Mouse (Mus musculus): ENCODE measurements around the gene Emc4. TPM values are rescaled to one million over a fixed set of nuclear protein-coding genes. Genes with fewer than 3 reads are reported as not detected.

Emc4 gene
- polyA plus RNA-seq, 1 experiment from 2014 or later, result 56.6 TPM

DNA sequence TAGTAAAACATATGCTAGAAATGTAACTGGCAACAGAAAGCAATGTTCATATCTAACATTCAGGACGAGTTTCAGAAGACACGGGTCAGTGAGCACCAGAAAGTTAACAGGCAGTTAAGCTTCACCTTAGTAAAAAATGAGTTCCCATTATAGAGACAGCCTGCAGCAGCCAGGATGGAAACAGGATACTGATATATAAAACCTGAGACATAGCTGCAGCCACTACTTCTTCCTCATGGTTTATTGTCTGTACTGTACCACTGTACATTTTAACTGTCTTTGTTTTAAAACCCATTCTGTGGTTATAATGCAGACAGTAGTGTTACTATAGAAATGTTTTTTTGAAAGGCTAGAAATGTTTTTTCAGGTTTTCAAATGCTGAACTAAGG is 7.1 kb downstream of the Emc4 start:
- Histone ChIP-seq H3K4me3 (ENCODE audit: inconsistent target) (no peak overlapping the region), H3K27ac (no peak overlapping the region), H3K79me2 (ENCODE audit: inconsistent target) (peaks cover 18% of the 10 kb centered on the region), H3K36me3 (ENCODE audit: inconsistent target) (peaks cover 78% of the 10 kb centered on the region)
- 95% methylated on average over 2 of the region's 2 CpGs for WGBS (ENCODE audit: missing documents)

DNA sequence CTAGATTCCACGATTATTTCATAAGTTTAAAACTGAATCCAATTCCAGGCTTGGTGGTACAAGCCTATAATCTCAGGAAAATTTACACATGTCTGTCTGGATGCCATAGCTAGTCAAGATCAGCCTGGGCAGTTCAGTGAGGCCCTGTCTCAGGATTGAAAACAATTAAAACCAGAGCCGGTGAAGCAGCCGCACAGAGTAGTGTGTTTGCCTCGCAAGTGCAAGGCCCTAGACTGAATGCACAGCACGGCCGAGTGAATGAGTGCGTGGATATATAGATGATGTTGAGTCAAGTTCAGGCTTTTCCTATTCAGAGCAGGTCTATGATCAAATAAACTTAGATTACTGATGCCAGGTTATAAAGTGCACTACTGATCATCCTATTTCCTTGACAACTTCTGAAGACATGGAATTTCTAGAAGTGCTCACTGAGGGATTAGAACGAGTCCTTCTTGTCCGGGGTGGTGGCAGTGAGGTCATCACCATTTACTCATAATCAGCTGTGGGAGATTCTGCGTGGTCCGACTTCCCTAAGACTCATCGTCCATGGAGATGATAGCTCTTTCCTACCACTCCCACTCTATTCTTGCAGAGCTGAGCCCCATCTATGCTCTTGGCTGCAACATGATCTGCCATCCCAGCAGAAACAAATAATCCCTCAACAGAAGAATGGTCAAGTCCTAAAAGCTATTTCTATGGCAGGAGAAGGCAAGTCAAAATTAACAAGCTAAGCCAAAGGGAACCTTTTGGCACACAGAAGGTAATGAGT is 7.6 kb downstream of the Emc4 start:
- Histone ChIP-seq H3K36me3 (ENCODE audit: inconsistent target) (peaks cover 83% of the 10 kb centered on the region), H3K27ac (no peak overlapping the region), H3K4me3 (ENCODE audit: inconsistent target) (no peak overlapping the region), H3K79me2 (ENCODE audit: inconsistent target) (peaks cover 12% of the 10 kb centered on the region; the same call in 1 of the 2 replicates)
- 91% methylated on average over 12 of the region's 12 CpGs for WGBS (ENCODE audit: missing documents)

DNA sequence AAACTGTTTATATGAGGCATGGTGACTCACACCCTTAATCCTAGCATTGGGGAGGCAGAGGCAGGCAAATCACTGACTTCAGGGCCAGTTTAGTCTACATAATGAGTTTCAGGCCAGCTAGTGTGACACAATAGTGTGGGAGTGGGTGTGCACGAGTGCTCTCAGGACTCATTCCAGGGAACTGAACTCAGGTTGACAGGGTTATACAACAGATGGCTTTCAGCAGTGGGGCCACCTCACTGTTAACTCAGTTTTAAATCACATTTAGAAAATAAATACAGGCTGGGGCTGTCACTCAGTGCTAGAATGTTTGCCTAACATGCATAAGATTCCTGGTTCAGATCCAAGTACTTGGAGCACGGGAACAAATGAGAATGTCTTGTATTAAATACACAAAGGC is 8.2 kb downstream of the Emc4 start:
- Histone ChIP-seq H3K4me3 (ENCODE audit: inconsistent target) (no peak overlapping the region), H3K79me2 (ENCODE audit: inconsistent target) (peaks cover 6% of the 10 kb centered on the region; the same call in 1 of the 2 replicates), H3K36me3 (ENCODE audit: inconsistent target) (peaks cover 88% of the 10 kb centered on the region), H3K27ac (no peak overlapping the region)
- WGBS (ENCODE audit: missing documents), result 88% methylated on average over 2 of the region's 2 CpGs

DNA sequence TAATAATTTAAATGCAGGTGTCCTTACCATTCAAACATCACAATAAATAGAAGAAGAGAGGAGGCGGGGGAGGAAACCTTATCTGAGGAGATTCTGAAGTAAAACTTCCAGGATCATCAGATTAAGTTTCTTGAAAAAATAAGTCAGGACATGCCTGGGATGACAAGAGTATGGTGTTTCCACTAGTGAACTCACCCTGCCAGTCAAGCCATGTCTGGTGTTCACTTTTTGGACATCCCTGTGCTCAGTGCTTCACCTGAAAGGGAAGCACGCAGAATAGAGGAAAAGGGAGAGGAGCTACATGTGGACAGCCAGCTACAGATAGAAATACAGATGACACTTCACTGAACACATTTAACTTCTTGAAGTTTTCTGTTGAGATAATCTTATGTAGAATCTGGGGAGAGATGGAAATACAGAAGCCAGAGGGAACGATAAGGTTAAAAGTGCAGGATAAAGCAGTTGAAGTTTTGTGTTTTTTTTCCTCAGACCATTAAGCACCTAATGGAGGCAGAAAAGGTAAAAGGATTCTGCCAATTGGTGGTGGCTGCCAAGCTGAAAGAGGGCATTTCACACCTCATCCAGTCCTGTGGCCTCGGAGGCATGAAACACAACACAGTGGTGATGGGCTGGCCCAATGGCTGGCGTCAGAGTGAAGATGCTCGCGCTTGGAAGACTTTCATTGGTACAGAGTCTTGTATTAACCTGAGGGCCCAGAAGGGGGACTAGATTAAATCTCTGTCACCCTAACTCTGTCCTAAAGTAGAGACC is 14.0 kb downstream of the Emc4 start:
- no peak overlapping the region for H3K4me3 ChIP-seq (ENCODE audit: inconsistent target)
- peaks cover 87% of the 10 kb centered on the region for H3K36me3 ChIP-seq (ENCODE audit: inconsistent target)
- WGBS (ENCODE audit: missing documents), result 89% methylated on average over 7 of the region's 7 CpGs
- H3K79me2 ChIP-seq (ENCODE audit: inconsistent target), result no peaks in the 10 kb centered on the region
- no peak overlapping the region for H3K27ac ChIP-seq

DNA sequence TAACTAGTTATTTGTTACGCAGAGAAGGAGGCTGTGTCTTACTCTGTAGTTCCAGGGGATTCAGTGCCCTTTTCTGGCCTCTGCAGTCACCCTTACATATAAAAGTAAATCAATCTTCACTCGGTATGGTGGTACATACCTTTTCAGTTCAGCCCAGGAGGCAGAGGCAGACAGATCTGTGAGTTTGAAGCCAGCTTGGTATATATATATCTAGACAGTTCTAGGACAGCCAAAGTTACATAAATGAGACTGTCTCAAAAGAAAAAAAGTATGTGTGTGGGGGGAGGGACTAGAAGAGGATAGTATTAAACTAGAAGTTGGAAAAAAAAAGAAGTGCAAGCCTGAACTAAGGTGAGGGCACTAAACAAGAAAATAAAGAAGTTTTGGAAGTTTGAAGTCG is 19.6 kb downstream of the Emc4 start:
- Histone ChIP-seq H3K4me3 (ENCODE audit: inconsistent target) (no peak overlapping the region), H3K36me3 (ENCODE audit: inconsistent target) (peaks cover 86% of the 10 kb centered on the region), H3K27ac (no peak overlapping the region), H3K79me2 (ENCODE audit: inconsistent target) (no peaks in the 10 kb centered on the region)
- WGBS (ENCODE audit: missing documents), result 88% methylated on average over 3 of the region's 3 CpGs

DNA sequence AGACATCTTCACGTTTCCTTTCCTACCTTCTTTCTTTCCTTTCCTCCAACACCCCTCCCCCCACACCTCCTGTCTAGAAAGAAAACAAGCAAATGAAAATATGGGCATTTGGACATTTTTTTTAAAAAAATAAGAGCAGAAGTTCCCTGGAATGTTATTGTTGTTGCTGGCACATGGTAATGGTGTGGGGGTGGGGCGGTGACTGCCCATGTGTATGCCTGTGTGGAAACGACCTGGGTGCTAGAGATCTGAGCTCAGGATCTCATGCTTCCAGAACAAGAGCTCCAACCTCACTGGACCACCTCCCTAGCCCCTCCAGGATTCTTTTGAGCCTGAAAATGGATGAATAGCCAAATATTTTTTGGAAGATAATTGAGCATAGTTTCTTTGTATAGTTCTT is 26.7 kb downstream of the Emc4 start:
- peaks cover 91% of the 10 kb centered on the region for H3K36me3 ChIP-seq (ENCODE audit: inconsistent target)
- H3K79me2 ChIP-seq (ENCODE audit: inconsistent target), result no peaks in the 10 kb centered on the region
- H3K4me3 ChIP-seq (ENCODE audit: inconsistent target), result no peak overlapping the region
- no peak overlapping the region for H3K27ac ChIP-seq
- 97% methylated on average over 3 of the region's 3 CpGs for WGBS (ENCODE audit: missing documents)

DNA sequence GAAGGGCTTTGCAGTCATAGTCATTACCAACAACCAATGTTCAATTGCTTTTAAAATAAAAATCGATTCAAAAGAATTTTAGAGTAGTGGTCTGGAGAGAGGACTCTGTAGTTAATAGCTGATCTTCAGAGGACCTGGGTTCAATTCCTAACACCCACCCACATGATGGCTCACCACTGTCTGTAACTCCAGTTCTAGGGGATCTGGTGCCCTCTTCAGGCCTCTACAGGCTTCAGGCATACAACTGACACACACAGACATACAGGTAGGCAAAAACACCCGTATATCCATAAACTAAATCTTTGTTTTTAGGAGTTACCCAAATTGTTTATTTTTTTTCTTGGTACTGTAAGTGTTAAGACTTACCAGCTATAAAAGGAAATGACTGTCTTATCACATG is 28.1 kb downstream of the Emc4 start:
- Histone ChIP-seq H3K27ac (no peak overlapping the region), H3K79me2 (ENCODE audit: inconsistent target) (no peaks in the 10 kb centered on the region), H3K4me3 (ENCODE audit: inconsistent target) (no peak overlapping the region), H3K36me3 (ENCODE audit: inconsistent target) (peaks cover 85% of the 10 kb centered on the region)
- 95% methylated on average over 2 of the region's 2 CpGs for WGBS (ENCODE audit: missing documents)

DNA sequence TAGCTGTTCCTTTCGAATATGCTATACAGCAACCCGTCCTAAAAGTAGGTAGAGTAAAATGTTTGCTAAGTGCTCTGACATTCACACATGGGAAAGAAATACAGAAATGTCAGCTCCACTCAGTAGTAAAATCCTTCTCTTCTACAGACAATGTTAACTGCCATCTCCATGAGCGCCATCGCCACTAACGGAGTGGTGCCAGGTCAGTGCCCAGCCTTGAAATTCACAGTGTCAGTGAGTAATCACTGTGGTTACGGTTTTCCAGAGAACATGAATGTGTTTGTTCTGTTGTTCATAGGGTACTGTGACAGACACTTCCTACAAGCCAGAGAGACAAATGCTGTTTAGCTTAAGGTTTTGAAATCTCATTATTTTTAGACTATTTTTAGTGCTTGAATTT is 30.6 kb downstream of the Emc4 start:
- no peak overlapping the region for H3K4me3 ChIP-seq (ENCODE audit: inconsistent target)
- peaks cover 82% of the 10 kb centered on the region for H3K36me3 ChIP-seq (ENCODE audit: inconsistent target)
- WGBS (ENCODE audit: missing documents), result 94% methylated on average over 6 of the region's 6 CpGs

DNA sequence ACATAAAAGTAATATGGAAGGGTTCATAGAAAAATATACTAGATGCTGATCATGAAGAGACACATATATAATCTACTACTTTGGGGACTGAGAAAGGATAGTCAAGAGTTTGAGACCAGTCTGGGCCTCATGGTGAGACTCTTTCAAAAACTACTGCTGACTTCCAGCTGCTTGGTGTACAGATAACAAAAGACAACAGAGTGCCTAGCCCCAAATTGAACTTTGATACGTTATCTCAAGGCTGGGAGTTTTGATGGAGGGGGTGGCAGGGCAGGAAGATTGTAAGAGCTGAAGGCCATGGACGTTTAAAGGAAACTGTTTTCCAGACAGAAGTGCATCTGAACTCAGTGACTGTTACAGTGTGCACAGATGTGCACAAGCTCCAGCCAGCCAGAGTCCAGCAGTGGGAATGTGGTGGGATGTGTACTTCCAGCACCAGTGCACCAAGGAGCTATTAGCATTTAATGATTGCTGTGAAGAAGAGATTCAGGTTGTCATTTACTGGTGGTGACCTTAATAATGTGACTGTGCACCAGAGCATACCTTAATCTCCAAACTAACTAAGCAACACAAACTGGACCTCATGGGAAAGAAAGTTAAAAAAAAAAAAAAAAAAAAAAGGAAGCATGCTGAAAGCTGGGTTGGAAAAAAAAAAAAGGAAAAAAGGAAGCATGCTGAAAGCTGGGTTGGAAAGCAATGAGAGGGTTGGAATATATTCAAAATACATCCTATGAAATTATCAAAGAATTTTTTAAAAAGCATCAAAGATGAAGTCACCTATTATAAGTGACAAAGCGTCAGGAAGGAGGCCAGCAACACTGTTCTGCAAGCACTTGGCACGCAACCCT is 35.6 kb downstream of the Emc4 start:
- no peak overlapping the region for H3K27ac ChIP-seq
- 88% methylated on average over 3 of the region's 4 CpGs for WGBS (ENCODE audit: missing documents)
- H3K79me2 ChIP-seq (ENCODE audit: inconsistent target), result peaks cover 36% of the 10 kb centered on the region; the same call in 1 of the 2 replicates
- H3K4me3 ChIP-seq (ENCODE audit: inconsistent target), result no peak overlapping the region
- H3K36me3 ChIP-seq (ENCODE audit: inconsistent target), result peaks cover 34% of the 10 kb centered on the region

More for the DNA sequence above, 30.6 kb downstream of the Emc4 start:
- H3K79me2 ChIP-seq (ENCODE audit: inconsistent target), result no peaks in the 10 kb centered on the region
- no peak overlapping the region for H3K27ac ChIP-seq

DNA sequence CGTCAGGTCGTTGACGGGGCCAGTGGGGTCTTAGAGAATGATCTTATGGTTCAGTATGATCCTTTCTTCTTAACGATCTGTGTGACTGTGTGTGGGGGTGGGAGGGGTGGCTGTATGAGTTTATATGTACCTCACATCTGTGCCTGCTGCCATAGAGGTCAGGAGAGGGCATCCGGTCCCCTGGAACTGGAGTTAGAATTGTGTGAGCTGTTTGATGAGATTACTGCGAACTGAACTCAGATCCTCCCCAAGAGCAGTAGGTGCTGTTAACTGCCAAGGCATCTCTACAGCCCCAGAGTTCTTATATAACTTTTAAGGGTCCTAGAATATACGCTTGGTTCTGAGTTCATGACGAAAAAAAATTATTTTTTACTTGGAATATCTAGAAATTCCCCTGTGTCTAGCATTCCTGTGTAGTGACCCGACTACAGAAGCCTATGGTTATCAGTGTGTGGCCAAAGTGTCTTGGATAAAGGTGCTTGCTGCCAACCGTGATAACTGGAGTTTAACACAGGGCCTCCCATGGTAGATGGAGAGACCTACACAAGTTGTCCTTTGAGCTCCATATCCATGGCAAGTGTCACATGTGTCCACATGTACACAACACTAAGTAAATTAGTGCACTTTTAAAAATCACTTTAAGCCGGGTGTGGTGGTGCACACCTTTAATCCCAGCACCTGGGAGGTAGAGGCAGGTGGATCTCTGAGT is 39.6 kb downstream of the Emc4 start:
- H3K4me3 ChIP-seq (ENCODE audit: inconsistent target), result no peak overlapping the region
- H3K79me2 ChIP-seq (ENCODE audit: inconsistent target), result peaks cover 42% of the 10 kb centered on the region; the same call in 1 of the 2 replicates
- peaks cover 4% of the 10 kb centered on the region; the same call in 1 of the 2 replicates for H3K36me3 ChIP-seq (ENCODE audit: inconsistent target)
- H3K27ac ChIP-seq, result no peak overlapping the region
- 94% methylated on average over 11 of the region's 11 CpGs for WGBS (ENCODE audit: missing documents)

DNA sequence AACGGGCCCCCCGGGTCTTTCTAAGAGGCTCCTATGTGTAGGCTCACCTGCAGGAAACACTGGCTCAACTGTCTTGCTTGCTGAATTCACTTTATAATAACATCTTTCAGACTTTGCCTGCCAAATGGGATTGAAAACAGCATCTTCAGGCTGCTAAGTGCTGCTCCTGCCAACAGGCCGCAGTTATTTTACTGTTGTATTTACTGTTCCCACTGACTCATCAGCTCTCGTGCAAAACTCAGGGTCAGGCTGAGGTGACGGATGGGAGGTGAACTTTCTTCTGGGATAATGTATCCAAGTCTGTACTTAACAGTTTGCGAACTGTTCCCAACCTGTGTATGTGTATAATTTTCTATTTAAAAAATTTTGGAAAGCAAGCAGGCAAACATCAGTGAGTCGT is 48.9 kb downstream of the Emc4 start:
- H3K36me3 ChIP-seq (ENCODE audit: inconsistent target), result peaks cover 6% of the 10 kb centered on the region; the same call in 1 of the 2 replicates
- no peak overlapping the region for H3K4me3 ChIP-seq (ENCODE audit: inconsistent target)
- no peak overlapping the region for H3K27ac ChIP-seq
- peaks cover 43% of the 10 kb centered on the region for H3K79me2 ChIP-seq (ENCODE audit: inconsistent target)
- 90% methylated on average over 6 of the region's 7 CpGs for WGBS (ENCODE audit: missing documents)

DNA sequence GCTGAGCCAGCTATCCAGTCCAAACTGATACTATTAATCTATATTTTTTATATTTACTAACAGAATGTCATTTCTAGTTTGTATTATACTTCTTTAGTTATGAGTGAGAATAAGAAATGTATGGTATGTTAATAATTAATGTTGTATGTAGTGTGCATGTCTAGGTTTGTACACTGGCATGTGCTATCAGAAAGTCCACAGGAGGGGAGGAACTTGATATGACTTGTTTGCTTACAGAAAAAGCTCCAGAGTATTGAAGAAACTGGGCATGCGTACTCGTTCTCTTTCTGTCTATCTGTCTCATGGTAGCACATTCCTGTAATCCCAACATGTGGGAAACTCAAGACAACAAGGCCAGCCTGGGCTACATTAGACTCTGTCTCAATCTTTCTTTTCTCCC is 49.6 kb downstream of the Emc4 start:
- Histone ChIP-seq H3K36me3 (ENCODE audit: inconsistent target) (peaks cover 6% of the 10 kb centered on the region; the same call in 1 of the 2 replicates), H3K79me2 (ENCODE audit: inconsistent target) (peaks cover 48% of the 10 kb centered on the region), H3K4me3 (ENCODE audit: inconsistent target) (no peak overlapping the region), H3K27ac (no peak overlapping the region)
- WGBS (ENCODE audit: missing documents), result 93% methylated on average over 2 of the region's 2 CpGs

DNA sequence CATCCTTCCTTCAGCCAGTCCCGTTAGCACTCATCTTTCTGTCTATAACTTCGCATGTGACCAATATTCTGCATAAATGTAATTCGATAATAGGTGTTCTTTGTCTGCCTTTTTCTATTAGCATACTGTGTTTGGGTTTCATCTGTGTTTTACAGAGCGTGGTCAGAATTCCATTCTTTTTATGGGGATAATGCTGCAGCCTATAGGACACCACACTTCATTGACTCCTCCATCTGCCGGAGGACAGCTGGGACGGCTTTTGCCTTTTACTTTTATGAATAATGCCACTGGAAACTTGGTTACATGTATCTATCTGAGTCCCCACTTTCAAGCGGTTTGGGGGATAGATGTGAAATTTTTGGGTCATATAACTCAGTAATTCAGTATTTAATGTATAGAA is 52.2 kb downstream of the Emc4 start:
- H3K4me3 ChIP-seq (ENCODE audit: inconsistent target), result no peak overlapping the region
- 95% methylated on average over 7 of the region's 7 CpGs for WGBS (ENCODE audit: missing documents)

More for the DNA sequence above, 52.2 kb downstream of the Emc4 start:
- Histone ChIP-seq H3K36me3 (ENCODE audit: inconsistent target) (peaks cover 6% of the 10 kb centered on the region; the same call in 1 of the 2 replicates), H3K27ac (no peak overlapping the region), H3K79me2 (ENCODE audit: inconsistent target) (peaks cover 73% of the 10 kb centered on the region)

Data from macrophage (primary cell).